Mouse (Mus musculus): ENCODE data around the gene Cep131. TPM values are rescaled to one million over a fixed set of nuclear protein-coding genes. Genes with fewer than 3 reads are reported as not detected.

The Cep131 gene
- polyA plus RNA-seq, 1 experiment from 2014 or later: 20.1 TPM

- no peak for ATAC-seq (ENCODE audit: insufficient number of reproducible peaks, insufficient read depth, low FRiP score, low read depth)
- no peak overlapping the region for H3K9ac ChIP-seq (replicated peaks; ENCODE audit: low read depth, low read length)
- WGBS: 59% methylated on average over 17 of the region's 17 CpGs
- H3K27ac ChIP-seq (ENCODE audit: low read length): no peak overlapping the region
- peaks cover 42% of the 10 kb centered on the region for H3K36me3 ChIP-seq (ENCODE audit: control insufficient read depth, insufficient read depth, low read length)
- 0 out of 2 replicates have a peak, but pooled peaks cover 7% of the 10 kb centered on the region for H3K4me1 ChIP-seq (ENCODE audit: control insufficient read depth, insufficient read depth, low read length)
- H3K9me3 ChIP-seq (ENCODE audit: control insufficient read depth, low read depth, low read length): no peaks in the 10 kb centered on the region
- H3K4me3 ChIP-seq (ENCODE audit: low read depth, low read length): no peak overlapping the region
- H3K4me2 ChIP-seq (replicated peaks; ENCODE audit: low read depth, low read length): no peak overlapping the region
- H3K27me3 ChIP-seq (ENCODE audit: control insufficient read depth, insufficient read depth, low read length): no peaks in the 10 kb centered on the region
Measured at GRCm38 (mm10) chr11:120067834-120068233, 18.8 kb downstream of the Cep131 start.

- Histone ChIP-seq H3K27me3 (ENCODE audit: control insufficient read depth, insufficient read depth, low read length) (no peaks in the 10 kb centered on the region), H3K27ac (ENCODE audit: low read length) (no peak overlapping the region), H3K4me3 (ENCODE audit: low read depth, low read length) (no peak overlapping the region), H3K4me1 (ENCODE audit: control insufficient read depth, insufficient read depth, low read length) (0 out of 2 replicates have a peak, but pooled peaks cover 7% of the 10 kb centered on the region), H3K36me3 (ENCODE audit: control insufficient read depth, insufficient read depth, low read length) (peaks cover 22% of the 10 kb centered on the region), H3K4me2 (replicated peaks; ENCODE audit: low read depth, low read length) (no peak overlapping the region), H3K9me3 (ENCODE audit: control insufficient read depth, low read depth, low read length) (no peaks in the 10 kb centered on the region), H3K9ac (replicated peaks; ENCODE audit: low read depth, low read length) (no peak overlapping the region)
- WGBS: 32% methylated on average over 10 of the region's 10 CpGs
- peak; percentile 43; the same call in 1 of the 2 replicates for ATAC-seq (ENCODE audit: insufficient number of reproducible peaks, insufficient read depth, low FRiP score, low read depth)
Measured at GRCm38 (mm10) chr11:120065291-120065690, 21.3 kb downstream of the Cep131 start.

DNA sequence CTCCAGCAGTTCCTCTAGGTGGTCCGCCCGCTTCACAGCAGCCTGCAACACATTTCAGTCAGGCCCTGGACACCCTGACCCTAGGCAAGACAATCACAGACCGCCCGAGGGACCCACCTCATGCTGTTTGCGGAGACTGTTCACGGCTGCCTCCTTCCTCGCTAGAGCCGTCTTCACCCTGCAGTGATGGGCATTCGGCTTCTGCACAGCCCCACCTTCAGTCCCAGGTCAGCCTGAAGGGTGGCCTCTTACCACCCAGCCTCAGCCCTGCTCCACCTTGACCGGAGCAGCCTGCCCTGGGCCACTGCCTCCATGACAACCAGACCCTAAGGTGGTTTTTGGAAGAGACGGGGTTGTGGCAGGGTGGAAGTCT lies 22.0 kb downstream of the Cep131 start:
- 90% methylated on average over 11 of the region's 11 CpGs for WGBS

DNA sequence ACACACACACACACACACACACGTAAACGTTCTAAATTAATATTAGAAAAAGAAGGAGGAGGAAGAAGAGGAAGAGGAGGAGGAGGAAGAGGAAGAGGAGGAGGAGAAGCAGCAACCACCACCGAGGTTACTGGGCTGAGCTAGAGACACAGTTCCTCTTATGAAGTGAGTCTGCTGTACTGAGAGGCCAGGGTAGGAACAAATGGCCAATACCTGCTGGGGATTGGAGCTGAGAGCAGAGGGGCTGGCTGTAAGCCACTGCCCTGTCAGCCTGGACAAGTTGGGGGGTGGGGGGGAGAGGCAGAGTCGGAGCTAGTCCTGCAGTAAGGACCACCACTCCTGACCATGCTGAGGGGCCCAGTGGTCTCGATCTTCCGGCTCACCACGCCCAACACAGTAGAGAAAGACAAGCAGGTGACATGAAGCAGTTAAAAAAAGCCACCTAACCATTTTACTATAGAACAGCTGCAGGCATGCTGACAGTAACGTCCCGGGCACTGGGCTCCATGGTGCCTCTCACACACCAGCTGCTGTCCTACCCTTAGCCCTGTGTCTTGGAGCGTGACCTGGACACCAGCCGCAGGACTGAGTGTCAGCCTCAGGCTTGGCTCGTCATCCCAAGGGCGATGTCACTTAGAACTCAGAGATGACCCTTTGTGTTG lies 22.5 kb downstream of the Cep131 start:
- Histone ChIP-seq H3K36me3 (ENCODE audit: control insufficient read depth, insufficient read depth, low read length) (peaks cover 19% of the 10 kb centered on the region), H3K4me3 (ENCODE audit: low read depth, low read length) (no peak overlapping the region), H3K4me1 (ENCODE audit: control insufficient read depth, insufficient read depth, low read length) (no peaks in the 10 kb centered on the region), H3K4me2 (replicated peaks; ENCODE audit: low read depth, low read length) (no peak overlapping the region), H3K9ac (replicated peaks; ENCODE audit: low read depth, low read length) (no peak overlapping the region), H3K9me3 (ENCODE audit: control insufficient read depth, low read depth, low read length) (no peaks in the 10 kb centered on the region), H3K27me3 (ENCODE audit: control insufficient read depth, insufficient read depth, low read length) (no peaks in the 10 kb centered on the region), H3K27ac (ENCODE audit: low read length) (no peak overlapping the region)
- ATAC-seq (ENCODE audit: insufficient number of reproducible peaks, insufficient read depth, low FRiP score, low read depth): no peak
- WGBS: 89% methylated on average over 13 of the region's 13 CpGs

More for the DNA sequence above, 22.0 kb downstream of the Cep131 start:
- no peak for ATAC-seq (ENCODE audit: insufficient number of reproducible peaks, insufficient read depth, low FRiP score, low read depth)
- H3K4me3 ChIP-seq (ENCODE audit: low read depth, low read length): no peak overlapping the region
- peaks cover 19% of the 10 kb centered on the region for H3K36me3 ChIP-seq (ENCODE audit: control insufficient read depth, insufficient read depth, low read length)
- no peaks in the 10 kb centered on the region for H3K9me3 ChIP-seq (ENCODE audit: control insufficient read depth, low read depth, low read length)
- H3K4me1 ChIP-seq (ENCODE audit: control insufficient read depth, insufficient read depth, low read length): 0 out of 2 replicates have a peak, but pooled peaks cover 4% of the 10 kb centered on the region
- no peak overlapping the region for H3K9ac ChIP-seq (replicated peaks; ENCODE audit: low read depth, low read length)
- H3K27ac ChIP-seq (ENCODE audit: low read length): no peak overlapping the region
- no peaks in the 10 kb centered on the region for H3K27me3 ChIP-seq (ENCODE audit: control insufficient read depth, insufficient read depth, low read length)
- no peak overlapping the region for H3K4me2 ChIP-seq (replicated peaks; ENCODE audit: low read depth, low read length)

- no peaks in the 10 kb centered on the region for H3K27me3 ChIP-seq (ENCODE audit: control insufficient read depth, insufficient read depth, low read length)
Measured at GRCm38 (mm10) chr11:120063326-120063725, 23.3 kb downstream of the Cep131 start.

DNA sequence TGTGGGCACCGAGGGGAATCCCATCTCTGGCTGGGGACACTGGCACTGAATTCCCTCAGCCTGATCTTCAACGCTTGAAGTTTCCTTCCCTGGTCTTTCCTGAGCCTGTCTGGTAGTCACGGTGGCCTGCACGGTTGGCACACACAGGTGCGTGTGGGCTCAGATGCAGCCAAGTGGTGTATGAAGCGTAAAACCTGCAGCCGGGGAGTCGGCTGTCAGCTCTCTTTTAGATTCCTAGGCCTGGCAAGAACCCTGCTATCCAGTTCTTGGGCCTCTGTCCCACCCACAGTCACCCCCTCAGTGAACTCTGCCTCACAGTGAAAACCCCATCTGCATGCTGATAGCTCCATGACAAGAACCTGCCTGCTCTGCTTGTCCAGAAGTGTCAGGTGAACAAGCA lies 26.0 kb downstream of the Cep131 start:
- WGBS: 74% methylated on average over 8 of the region's 8 CpGs
- H3K36me3 ChIP-seq (ENCODE audit: control insufficient read depth, insufficient read depth, low read length): peaks cover 8% of the 10 kb centered on the region
- H3K4me1 ChIP-seq (ENCODE audit: control insufficient read depth, insufficient read depth, low read length): no peaks in the 10 kb centered on the region
- H3K9ac ChIP-seq (replicated peaks; ENCODE audit: low read depth, low read length): no peak overlapping the region
- no peak overlapping the region for H3K27ac ChIP-seq (ENCODE audit: low read length)
- no peak for ATAC-seq (ENCODE audit: insufficient number of reproducible peaks, insufficient read depth, low FRiP score, low read depth)
- H3K9me3 ChIP-seq (ENCODE audit: control insufficient read depth, low read depth, low read length): no peaks in the 10 kb centered on the region
- H3K27me3 ChIP-seq (ENCODE audit: control insufficient read depth, insufficient read depth, low read length): no peaks in the 10 kb centered on the region
- H3K4me2 ChIP-seq (replicated peaks; ENCODE audit: low read depth, low read length): no peak overlapping the region
- H3K4me3 ChIP-seq (ENCODE audit: low read depth, low read length): no peak overlapping the region

More at GRCm38 (mm10) chr11:120063326-120063725, 23.3 kb downstream of the Cep131 start:
- H3K9ac ChIP-seq (replicated peaks; ENCODE audit: low read depth, low read length): no peak overlapping the region
- H3K27ac ChIP-seq (ENCODE audit: low read length): no peak overlapping the region
- H3K9me3 ChIP-seq (ENCODE audit: control insufficient read depth, low read depth, low read length): no peaks in the 10 kb centered on the region
- H3K4me1 ChIP-seq (ENCODE audit: control insufficient read depth, insufficient read depth, low read length): no peaks in the 10 kb centered on the region
- WGBS: 81% methylated on average over 5 of the region's 5 CpGs
- no peak for ATAC-seq (ENCODE audit: insufficient number of reproducible peaks, insufficient read depth, low FRiP score, low read depth)
- H3K4me3 ChIP-seq (ENCODE audit: low read depth, low read length): no peak overlapping the region
- no peak overlapping the region for H3K4me2 ChIP-seq (replicated peaks; ENCODE audit: low read depth, low read length)
- peaks cover 19% of the 10 kb centered on the region for H3K36me3 ChIP-seq (ENCODE audit: control insufficient read depth, insufficient read depth, low read length)

- Histone ChIP-seq H3K9ac (replicated peaks; ENCODE audit: low read depth, low read length) (no peak overlapping the region), H3K4me1 (ENCODE audit: control insufficient read depth, insufficient read depth, low read length) (peaks cover 5% of the 10 kb centered on the region), H3K27me3 (ENCODE audit: control insufficient read depth, insufficient read depth, low read length) (no peaks in the 10 kb centered on the region), H3K27ac (ENCODE audit: low read length) (no peak overlapping the region), H3K4me2 (replicated peaks; ENCODE audit: low read depth, low read length) (no peak overlapping the region), H3K36me3 (ENCODE audit: control insufficient read depth, insufficient read depth, low read length) (no peaks in the 10 kb centered on the region), H3K9me3 (ENCODE audit: control insufficient read depth, low read depth, low read length) (no peaks in the 10 kb centered on the region), H3K4me3 (ENCODE audit: low read depth, low read length) (no peak overlapping the region)
- no peak for ATAC-seq (ENCODE audit: insufficient number of reproducible peaks, insufficient read depth, low FRiP score, low read depth)
- 81% methylated on average over 12 of the region's 12 CpGs for WGBS
Measured at GRCm38 (mm10) chr11:120055953-120056732, 30.5 kb downstream of the Cep131 start.

DNA sequence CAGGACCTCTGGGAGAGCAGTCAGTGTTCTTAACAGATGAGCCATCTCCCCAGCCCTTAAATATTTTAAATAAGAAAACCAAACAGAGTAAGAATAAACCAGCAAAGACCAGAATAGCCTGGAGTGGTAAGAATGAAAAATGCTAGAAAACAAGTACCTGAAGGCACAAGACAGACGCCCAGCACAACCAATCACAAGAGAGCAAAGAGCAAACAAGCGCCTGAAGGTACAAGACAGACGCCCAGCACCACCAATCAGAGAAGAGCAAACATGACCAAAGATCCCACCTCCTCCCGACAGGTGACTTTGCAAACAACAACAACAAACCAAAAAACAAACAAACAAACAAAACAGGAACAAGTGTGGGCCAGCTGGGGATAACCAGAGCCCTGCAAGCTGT lies 32.8 kb downstream of the Cep131 start:
- H3K36me3 ChIP-seq (ENCODE audit: control insufficient read depth, insufficient read depth, low read length): no peaks in the 10 kb centered on the region
- H3K4me3 ChIP-seq (ENCODE audit: low read depth, low read length): no peak overlapping the region
- no peak for ATAC-seq (ENCODE audit: insufficient number of reproducible peaks, insufficient read depth, low FRiP score, low read depth)
- no peaks in the 10 kb centered on the region for H3K27me3 ChIP-seq (ENCODE audit: control insufficient read depth, insufficient read depth, low read length)
- no peak overlapping the region for H3K4me2 ChIP-seq (replicated peaks; ENCODE audit: low read depth, low read length)
- no peak overlapping the region for H3K27ac ChIP-seq (ENCODE audit: low read length)
- H3K9me3 ChIP-seq (ENCODE audit: control insufficient read depth, low read depth, low read length): no peaks in the 10 kb centered on the region
- peaks cover 5% of the 10 kb centered on the region for H3K4me1 ChIP-seq (ENCODE audit: control insufficient read depth, insufficient read depth, low read length)
- no peak overlapping the region for H3K9ac ChIP-seq (replicated peaks; ENCODE audit: low read depth, low read length)
- WGBS: 84% methylated on average over 4 of the region's 4 CpGs
